Mouse (Mus musculus) MEL (cell line): ENCODE measurements around the gene Spats2.

ENCODE experiments used
- CTCF ChIP-seq, 3 experiments: IDR thresholded peaks in 2 of 3; conservative IDR thresholded peaks in 1 of 3; 2 replicates each; pipeline ENCODE4 v1.5.1; 2011 to 2012; ENCODE audit warnings: low read length in 3 of 3, low read depth in 2 of 3, mild to moderate bottlenecking in 2 of 3, improper control_type of control experiment in 1 of 3, inconsistent platforms in 1 of 3, mixed read lengths in 1 of 3, moderate library complexity in 1 of 3; ENCODE audit not compliant: control insufficient read depth in 1 of 3, insufficient read depth in 1 of 3, poor library complexity in 1 of 3, severe bottlenecking in 1 of 3
- EP300 ChIP-seq, 2 experiments: IDR thresholded peaks; 2 replicates each; pipeline ENCODE4 v1.6.1; 2011; ENCODE audit warnings: improper control_type of control experiment in 2 of 2, low read length in 2 of 2, low read depth in 1 of 2, mild to moderate bottlenecking in 1 of 2
- GABPA ChIP-seq: IDR thresholded peaks from 2 replicates; pipeline ENCODE4 v1.6.1; 2012; ENCODE audit warnings: low read depth, mild to moderate bottlenecking, inconsistent platforms, low read length, improper control_type of control experiment, moderate library complexity
- ZC3H11A ChIP-seq: IDR thresholded peaks from 2 replicates; pipeline ENCODE4 v1.6.1; 2012; ENCODE audit warnings: low read depth, mild to moderate bottlenecking, inconsistent platforms, low read length, improper control_type of control experiment

DNA sequence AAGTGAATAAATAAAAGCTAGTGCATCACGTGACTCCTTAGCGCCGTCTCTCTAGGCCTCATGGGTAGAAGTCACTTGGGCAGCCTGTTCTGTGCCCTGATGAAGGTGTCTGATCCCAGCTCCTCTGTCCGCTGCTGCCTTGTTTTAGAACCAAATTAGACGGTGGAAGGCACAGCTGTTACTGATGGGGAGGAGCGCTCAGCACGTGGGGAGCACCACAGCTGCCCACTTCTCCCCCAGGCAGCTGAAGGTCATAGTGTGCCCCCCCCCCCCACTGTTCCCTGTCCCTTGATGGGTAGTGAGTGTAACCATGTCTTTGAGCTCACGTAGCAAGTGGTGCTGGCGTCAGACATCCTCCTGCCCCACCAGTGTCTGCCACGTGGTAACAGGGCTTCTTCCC is 87.5 kb downstream of the Spats2 start:
- TF ChIP-seq ZC3H11A (no peak), EP300 (IDR thresholded peaks at IDR 0.05; ENCODE audit: low read depth in 1 of 2, low read length in 2 of 2) (no peak), GABPA (no peak), CTCF (IDR thresholded peaks at IDR 0.05 in 2 of 3, conservative IDR thresholded peaks at IDR 0.05 in 1 of 3; ENCODE audit: control insufficient read depth in 1 of 3, insufficient read depth in 1 of 3, low read depth in 2 of 3, low read length in 3 of 3, poor library complexity in 1 of 3, severe bottlenecking in 1 of 3) (no peak)
